Mouse (Mus musculus) liver, embryonic 11.5 days (tissue): Measurements from ENCODE around the gene Fut1. TPM values are rescaled to one million over a fixed set of nuclear protein-coding genes. Genes with fewer than 3 reads are reported as not detected.
"Not testable (repeated sequence)": the region's sequence is repeated elsewhere in the genome, so short reads cannot be mapped to it uniquely, and the experiment has no call there.

Experiments
- ATAC-seq: fragments of 200-750 bp; cut with Nextera tagmentation; replicated peaks from 2 replicates; pipeline ENCODE4 v1.8.0; 2017; ENCODE audit warnings: moderate number of reproducible peaks, mild to moderate bottlenecking, moderate TSS enrichment, moderate library complexity; ENCODE audit not compliant: low FRiP score
- DNase-seq: peaks from one replicate; pipeline ENCODE4 v3.0.0-alpha.2; 2017; ENCODE audit warnings: low spot score
- H3K27ac ChIP-seq: fragments of 300-500 bp; sonication (generic); 2 replicates; pipeline ENCODE4 v1.5.1; 2014; ENCODE audit warnings: mild to moderate bottlenecking, low read depth, low read length, control low read depth
- H3K27me3 ChIP-seq: fragments of 300-500 bp; sonication (generic); replicated peaks from 2 replicates; pipeline ENCODE4 v1.6.1; 2014; ENCODE audit warnings: low read length, mixed read lengths; ENCODE audit not compliant: control insufficient read depth, insufficient read depth
- H3K36me3 ChIP-seq: fragments of 300-500 bp; sonication (generic); 2 replicates; pipeline ENCODE4 v1.6.1; 2014; ENCODE audit warnings: mild to moderate bottlenecking, low read length, moderate library complexity, mixed read lengths; ENCODE audit not compliant: control insufficient read depth, insufficient read depth
- H3K4me1 ChIP-seq: fragments of 300-500 bp; sonication (generic); replicated peaks from 2 replicates; pipeline ENCODE4 v1.6.1; 2014; ENCODE audit warnings: low read length, mixed read lengths; ENCODE audit not compliant: control insufficient read depth, insufficient read depth
- H3K4me2 ChIP-seq: fragments of 300-500 bp; sonication (generic); 2 replicates; pipeline ENCODE4 v1.6.1; 2014; ENCODE audit warnings: mild to moderate bottlenecking, control low read depth, moderate library complexity
- H3K4me3 ChIP-seq: fragments of 300-500 bp; sonication (generic); 2 replicates; pipeline ENCODE4 v1.5.1; 2014; ENCODE audit warnings: low read depth, low read length, control low read depth
- H3K9ac ChIP-seq: fragments of 300-500 bp; sonication (generic); 2 replicates; pipeline ENCODE4 v1.6.1; 2014; ENCODE audit warnings: low read depth, low read length, control low read depth
- H3K9me3 ChIP-seq: fragments of 300-500 bp; sonication (generic); 2 replicates; pipeline ENCODE4 v1.6.1; 2016; ENCODE audit warnings: low read length, inconsistent platforms, mixed read lengths; ENCODE audit not compliant: control insufficient read depth
- WGBS: fragments of 180-500 bp; shearing (Covaris S2); extraction: QIAGEN DNeasy Blood & Tissue Kit; methylation state at CpG from one replicate; pipeline ENCODE4 v1.1.7; 2014; 5-methylcytosine and 5-hydroxymethylcytosine counted together
- polyA plus RNA-seq: library from polyadenylated mRNA; unstranded; fragments of >200 nt; fragmentation: Nextera tagmentation; extraction: Ambion mirVana; gene quantifications from 2 replicates; pipeline ENCODE4 v1.2.1, GENCODE M21; 2014

Fut1 gene
- polyA plus RNA-seq, 1 experiment from 2014 or later: not detected

- Histone ChIP-seq H3K27me3 (0 out of 2 replicates have a peak, but pooled peaks cover 4% of the 10 kb centered on the region), H3K9me3 (no peaks in the 10 kb centered on the region), H3K4me1 (peaks cover 12% of the 10 kb centered on the region; the same call in 1 of the 2 replicates), H3K36me3 (no peaks in the 10 kb centered on the region), H3K9ac (no peak overlapping the region), H3K27ac (no peak overlapping the region), H3K4me3 (no peak overlapping the region), H3K4me2 (no peak overlapping the region)
- no peak for DNase-seq
- 80% methylated on average over 7 of the region's 7 CpGs for WGBS
- ATAC-seq: no peak
Observed at GRCm38 (mm10) chr7:45645591-45645971, 28.5 kb downstream of the Fut1 start.

GRCm38 (mm10) chr7:45646671-45647070 is 29.6 kb downstream of the Fut1 start:
- Histone ChIP-seq H3K36me3 (no peaks in the 10 kb centered on the region), H3K9ac (no peak overlapping the region), H3K4me2 (no peak overlapping the region), H3K27ac (no peak overlapping the region), H3K4me3 (no peak overlapping the region), H3K27me3 (0 out of 2 replicates have a peak, but pooled peaks cover 4% of the 10 kb centered on the region), H3K9me3 (no peaks in the 10 kb centered on the region), H3K4me1 (peaks cover 12% of the 10 kb centered on the region; the same call in 1 of the 2 replicates)
- ATAC-seq (no peak), DNase-seq (no peak)
- 77% methylated on average over 4 of the region's 4 CpGs for WGBS

- 76% methylated on average over 8 of the region's 8 CpGs for WGBS
- H3K9ac ChIP-seq: no peak overlapping the region
- H3K36me3 ChIP-seq: no peaks in the 10 kb centered on the region
- H3K4me3 ChIP-seq: no peak overlapping the region
- no peaks in the 10 kb centered on the region for H3K9me3 ChIP-seq
- H3K4me2 ChIP-seq: no peak overlapping the region
- no peak for ATAC-seq
- 0 out of 2 replicates have a peak, but pooled peaks cover under 1% of the 10 kb centered on the region for H3K27me3 ChIP-seq
- no peak for DNase-seq
- H3K4me1 ChIP-seq: 0 out of 2 replicates have a peak, but pooled peaks cover under 1% of the 10 kb centered on the region
- no peak overlapping the region for H3K27ac ChIP-seq
Observed at GRCm38 (mm10) chr7:45649351-45649750, 32.3 kb downstream of the Fut1 start.

GRCm38 (mm10) chr7:45650484-45650883 is 33.4 kb downstream of the Fut1 start:
- not testable (repeated sequence) for H3K4me3 ChIP-seq, H3K4me1 ChIP-seq, H3K36me3 ChIP-seq, H3K4me2 ChIP-seq, ATAC-seq, H3K27ac ChIP-seq, H3K9ac ChIP-seq, H3K27me3 ChIP-seq, H3K9me3 ChIP-seq, DNase-seq
- WGBS: 88% methylated on average over 19 of the region's 20 CpGs

- DNase-seq: no peak
- H3K4me3 ChIP-seq: 0 out of 2 replicates have a peak overlapping the region, but pooled peaks have one; percentile 8
- no peak for ATAC-seq
Observed at GRCm38 (mm10) chr7:45654424-45655047, 37.4 kb downstream of the Fut1 start.

GRCm38 (mm10) chr7:45660746-45661478 is 43.8 kb downstream of the Fut1 start:
- no peak overlapping the region for H3K4me3 ChIP-seq
- H3K4me1 ChIP-seq: 0 out of 2 replicates have a peak, but pooled peaks cover 2% of the 10 kb centered on the region
- no peak for DNase-seq
- H3K9ac ChIP-seq: no peak overlapping the region
- H3K9me3 ChIP-seq: no peaks in the 10 kb centered on the region
- 60% methylated on average over 11 of the region's 11 CpGs for WGBS
- no peaks in the 10 kb centered on the region for H3K27me3 ChIP-seq
- H3K27ac ChIP-seq: no peak overlapping the region
- no peaks in the 10 kb centered on the region for H3K36me3 ChIP-seq
- ATAC-seq: no peak
- no peak overlapping the region for H3K4me2 ChIP-seq

More at GRCm38 (mm10) chr7:45654424-45655047, 37.4 kb downstream of the Fut1 start:
- Histone ChIP-seq H3K27ac (no peak overlapping the region), H3K4me2 (peak overlapping the region; percentile 40), H3K9me3 (no peaks in the 10 kb centered on the region), H3K27me3 (no peaks in the 10 kb centered on the region), H3K9ac (no peak overlapping the region), H3K36me3 (no peaks in the 10 kb centered on the region), H3K4me1 (no peaks in the 10 kb centered on the region; the same call in 1 of the 2 replicates)
- WGBS: 33% methylated on average over 17 of the region's 17 CpGs

- H3K27ac ChIP-seq, H3K4me1 ChIP-seq, H3K27me3 ChIP-seq, DNase-seq, H3K9ac ChIP-seq, H3K4me3 ChIP-seq, ATAC-seq, H3K9me3 ChIP-seq, H3K4me2 ChIP-seq, H3K36me3 ChIP-seq: not testable (repeated sequence)
- WGBS: 80% methylated on average over 6 of the region's 6 CpGs
Observed at GRCm38 (mm10) chr7:45661702-45662101, 44.6 kb downstream of the Fut1 start.

GRCm38 (mm10) chr7:45665303-45666138 is 48.4 kb downstream of the Fut1 start:
- H3K9ac ChIP-seq: no peak overlapping the region
- H3K27ac ChIP-seq: no peak overlapping the region
- H3K9me3 ChIP-seq: no peaks in the 10 kb centered on the region
- 47% methylated on average over 13 of the region's 13 CpGs for WGBS
- ATAC-seq (no peak), DNase-seq (no peak)
- no peaks in the 10 kb centered on the region for H3K27me3 ChIP-seq
- H3K4me3 ChIP-seq: no peak overlapping the region
- 0 out of 2 replicates have a peak, but pooled peaks cover 2% of the 10 kb centered on the region for H3K4me1 ChIP-seq
- no peaks in the 10 kb centered on the region for H3K36me3 ChIP-seq
- no peak overlapping the region for H3K4me2 ChIP-seq
